Mouse (Mus musculus): ENCODE measurements around the gene Tfap2a. TPM values are rescaled to one million over a fixed set of nuclear protein-coding genes. Genes with fewer than 3 reads are reported as not detected.

Gene Tfap2a
- polyA plus RNA-seq, 1 experiment from 2014 or later: 0.16 TPM

DNA sequence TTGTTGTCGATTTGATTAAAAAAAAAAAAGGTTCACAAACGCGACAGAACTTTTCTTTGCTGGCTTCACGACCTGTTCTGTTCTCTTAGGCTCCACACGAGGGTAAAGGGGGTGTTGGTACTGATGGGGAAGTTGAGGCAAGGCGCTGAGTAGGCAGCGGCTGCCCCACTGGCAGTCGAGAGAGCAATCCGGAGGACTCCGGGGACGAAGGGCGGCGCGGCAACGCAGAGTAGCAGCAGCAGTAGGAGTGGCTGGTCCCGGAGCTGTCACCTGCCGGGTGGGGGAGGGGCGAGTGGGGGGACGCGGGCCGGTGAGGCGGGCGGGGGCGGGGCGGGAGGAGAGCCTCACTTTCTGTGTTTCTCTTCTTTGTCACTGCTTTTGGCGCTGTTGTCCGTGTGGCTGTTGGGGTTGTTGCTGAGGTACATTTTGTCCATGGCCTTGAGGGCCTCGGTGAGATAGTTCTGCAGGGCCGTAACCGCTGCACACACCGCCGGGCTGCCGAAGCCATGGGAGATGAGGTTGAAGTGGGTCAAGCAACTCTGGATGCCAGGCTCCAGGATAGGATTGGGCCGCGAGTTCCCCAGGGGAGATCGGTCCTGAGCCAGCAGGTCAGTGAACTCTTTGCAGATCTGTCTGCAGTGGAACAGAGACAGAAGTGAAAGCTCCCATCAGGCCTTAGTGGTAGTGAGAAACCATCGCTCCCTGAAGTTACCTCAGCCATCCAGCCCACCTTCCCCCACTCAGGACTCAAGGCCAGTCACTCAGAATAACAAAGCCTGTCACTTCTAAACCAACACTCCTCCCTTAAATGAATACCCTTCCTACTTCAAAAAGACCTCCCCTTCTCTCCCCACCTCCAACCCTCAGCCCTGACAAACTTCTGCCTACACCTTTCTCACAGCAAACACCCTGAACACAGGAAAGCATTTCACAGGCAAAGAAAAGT, 21.1 kb downstream of the Tfap2a start:
- ATAC-seq (no peak), DNase-seq (ENCODE audit: low spot score) (no peak)
- WGBS: 10% methylated on average over 32 of the region's 37 CpGs
- Histone ChIP-seq H3K4me2 (replicated peaks; ENCODE audit: low read depth, low read length) (peak overlapping the region; percentile 14; the same call in 1 of the 2 replicates), H3K9me3 (ENCODE audit: low read length) (no peaks in the 10 kb centered on the region), H3K27me3 (replicated peaks; ENCODE audit: insufficient read depth, low read length) (peaks cover 85% of the 10 kb centered on the region), H3K27ac (ENCODE audit: low read length) (no peak overlapping the region), H3K9ac (replicated peaks; ENCODE audit: low read depth) (no peak overlapping the region), H3K4me3 (ENCODE audit: low read depth, low read length) (no peak overlapping the region), H3K4me1 (ENCODE audit: insufficient read depth, low read depth, low read length) (no peaks in the 10 kb centered on the region; the same call in 1 of the 2 replicates), H3K36me3 (ENCODE audit: insufficient read depth, low read length) (no peaks in the 10 kb centered on the region)
- TF ChIP-seq EP300 (IDR thresholded peaks at IDR 0.05) (no peak), CTCF (IDR thresholded peaks at IDR 0.05) (no peak)

DNA sequence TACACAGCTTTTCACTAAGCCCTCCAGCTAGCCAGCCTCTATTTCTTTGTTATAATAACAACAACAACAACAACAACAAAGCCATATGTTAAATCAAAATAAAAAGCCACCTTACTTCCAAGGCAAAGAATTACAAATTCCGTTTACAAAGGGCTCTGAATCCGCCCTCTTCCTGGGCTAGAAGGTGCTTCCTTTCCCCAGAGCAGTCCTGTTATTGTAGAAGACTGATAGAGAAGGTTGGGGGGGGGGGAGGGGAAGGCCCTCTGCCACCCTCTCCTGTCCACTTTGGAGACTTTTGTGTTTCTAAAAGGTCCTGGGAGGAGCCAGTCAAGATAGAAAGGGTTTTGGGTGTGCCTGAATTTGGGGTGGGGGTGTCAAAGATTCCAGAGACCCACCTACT, 23.6 kb downstream of the Tfap2a start:
- H3K27me3 ChIP-seq (replicated peaks; ENCODE audit: insufficient read depth, low read length): peaks cover 82% of the 10 kb centered on the region

DNA sequence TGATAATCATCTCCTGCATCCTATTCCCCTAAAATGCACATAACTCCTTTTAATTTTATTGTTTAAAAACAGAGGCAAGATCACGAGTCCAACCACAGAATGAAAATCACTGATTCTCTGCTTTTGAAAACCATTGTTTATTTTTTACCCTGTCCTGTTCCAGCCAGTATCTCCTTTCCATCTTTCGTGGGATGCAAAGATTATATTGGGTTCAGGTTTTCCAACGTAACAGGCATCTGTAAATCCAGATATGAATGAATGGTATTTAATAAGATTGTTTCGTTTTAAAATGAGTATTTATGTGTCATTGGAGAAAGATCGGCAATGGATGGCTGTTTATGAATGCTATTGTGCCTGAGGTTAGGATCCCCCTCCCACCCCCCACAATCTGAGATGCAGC, 24.5 kb downstream of the Tfap2a start:
- WGBS: 6% methylated on average over 5 of the region's 5 CpGs
- Histone ChIP-seq H3K4me3 (ENCODE audit: low read depth, low read length) (no peak overlapping the region), H3K4me1 (ENCODE audit: insufficient read depth, low read depth, low read length) (no peaks in the 10 kb centered on the region), H3K36me3 (ENCODE audit: insufficient read depth, low read length) (no peaks in the 10 kb centered on the region), H3K9ac (replicated peaks; ENCODE audit: low read depth) (no peak overlapping the region), H3K27ac (ENCODE audit: low read length) (no peak overlapping the region), H3K27me3 (replicated peaks; ENCODE audit: insufficient read depth, low read length) (peaks cover 80% of the 10 kb centered on the region), H3K4me2 (replicated peaks; ENCODE audit: low read depth, low read length) (no peak overlapping the region), H3K9me3 (ENCODE audit: low read length) (no peaks in the 10 kb centered on the region)
- ATAC-seq (no peak), DNase-seq (ENCODE audit: low spot score) (no peak)
- TF ChIP-seq EP300 (IDR thresholded peaks at IDR 0.05) (no peak), CTCF (IDR thresholded peaks at IDR 0.05) (no peak)

More for the DNA sequence above, 23.6 kb downstream of the Tfap2a start:
- DNase-seq (ENCODE audit: low spot score) (no peak), ATAC-seq (no peak)
- Histone ChIP-seq H3K9me3 (ENCODE audit: low read length) (no peaks in the 10 kb centered on the region), H3K4me1 (ENCODE audit: insufficient read depth, low read depth, low read length) (no peaks in the 10 kb centered on the region), H3K36me3 (ENCODE audit: insufficient read depth, low read length) (no peaks in the 10 kb centered on the region), H3K27ac (ENCODE audit: low read length) (no peak overlapping the region), H3K4me2 (replicated peaks; ENCODE audit: low read depth, low read length) (no peak overlapping the region), H3K4me3 (ENCODE audit: low read depth, low read length) (no peak overlapping the region), H3K9ac (replicated peaks; ENCODE audit: low read depth) (no peak overlapping the region)
- no peak for TF ChIP-seq EP300 (IDR thresholded peaks at IDR 0.05)
- no peak for TF ChIP-seq CTCF (IDR thresholded peaks at IDR 0.05)
- WGBS: 8% methylated on average over 2 of the region's 2 CpGs

- 12% methylated on average over 4 of the region's 4 CpGs for WGBS
- H3K9ac ChIP-seq (replicated peaks; ENCODE audit: low read depth): no peak overlapping the region
- H3K4me3 ChIP-seq (ENCODE audit: low read depth, low read length): no peak overlapping the region
- no peak overlapping the region for H3K4me2 ChIP-seq (replicated peaks; ENCODE audit: low read depth, low read length)
- ATAC-seq (no peak), DNase-seq (ENCODE audit: low spot score) (no peak)
- TF ChIP-seq CTCF (IDR thresholded peaks at IDR 0.05) (no peak), EP300 (IDR thresholded peaks at IDR 0.05) (no peak)
- H3K4me1 ChIP-seq (ENCODE audit: insufficient read depth, low read depth, low read length): no peaks in the 10 kb centered on the region
- H3K27ac ChIP-seq (ENCODE audit: low read length): no peak overlapping the region
- H3K9me3 ChIP-seq (ENCODE audit: low read length): no peaks in the 10 kb centered on the region
- H3K36me3 ChIP-seq (ENCODE audit: insufficient read depth, low read length): no peaks in the 10 kb centered on the region
- peaks cover 80% of the 10 kb centered on the region for H3K27me3 ChIP-seq (replicated peaks; ENCODE audit: insufficient read depth, low read length)
These were observed 24.9 kb downstream of the Tfap2a start for GRCm38 (mm10) chr13:40713241-40713640.

- no peak for ATAC-seq
- no peak overlapping the region for H3K4me3 ChIP-seq (ENCODE audit: low read depth, low read length)
- no peak overlapping the region for H3K4me2 ChIP-seq (replicated peaks; ENCODE audit: low read depth, low read length)
- no peaks in the 10 kb centered on the region for H3K36me3 ChIP-seq (ENCODE audit: insufficient read depth, low read length)
- TF ChIP-seq EP300 (IDR thresholded peaks at IDR 0.05) (no peak), CTCF (IDR thresholded peaks at IDR 0.05) (no peak)
- DNase-seq (ENCODE audit: low spot score): no peak
- no peak overlapping the region for H3K9ac ChIP-seq (replicated peaks; ENCODE audit: low read depth)
- WGBS: 1% methylated on average over 4 of the region's 4 CpGs
- no peaks in the 10 kb centered on the region for H3K4me1 ChIP-seq (ENCODE audit: insufficient read depth, low read depth, low read length)
- H3K27ac ChIP-seq (ENCODE audit: low read length): no peak overlapping the region
- H3K9me3 ChIP-seq (ENCODE audit: low read length): no peaks in the 10 kb centered on the region
- H3K27me3 ChIP-seq (replicated peaks; ENCODE audit: insufficient read depth, low read length): peaks cover 79% of the 10 kb centered on the region
These were observed 25.7 kb downstream of the Tfap2a start for GRCm38 (mm10) chr13:40712526-40712832.

DNA sequence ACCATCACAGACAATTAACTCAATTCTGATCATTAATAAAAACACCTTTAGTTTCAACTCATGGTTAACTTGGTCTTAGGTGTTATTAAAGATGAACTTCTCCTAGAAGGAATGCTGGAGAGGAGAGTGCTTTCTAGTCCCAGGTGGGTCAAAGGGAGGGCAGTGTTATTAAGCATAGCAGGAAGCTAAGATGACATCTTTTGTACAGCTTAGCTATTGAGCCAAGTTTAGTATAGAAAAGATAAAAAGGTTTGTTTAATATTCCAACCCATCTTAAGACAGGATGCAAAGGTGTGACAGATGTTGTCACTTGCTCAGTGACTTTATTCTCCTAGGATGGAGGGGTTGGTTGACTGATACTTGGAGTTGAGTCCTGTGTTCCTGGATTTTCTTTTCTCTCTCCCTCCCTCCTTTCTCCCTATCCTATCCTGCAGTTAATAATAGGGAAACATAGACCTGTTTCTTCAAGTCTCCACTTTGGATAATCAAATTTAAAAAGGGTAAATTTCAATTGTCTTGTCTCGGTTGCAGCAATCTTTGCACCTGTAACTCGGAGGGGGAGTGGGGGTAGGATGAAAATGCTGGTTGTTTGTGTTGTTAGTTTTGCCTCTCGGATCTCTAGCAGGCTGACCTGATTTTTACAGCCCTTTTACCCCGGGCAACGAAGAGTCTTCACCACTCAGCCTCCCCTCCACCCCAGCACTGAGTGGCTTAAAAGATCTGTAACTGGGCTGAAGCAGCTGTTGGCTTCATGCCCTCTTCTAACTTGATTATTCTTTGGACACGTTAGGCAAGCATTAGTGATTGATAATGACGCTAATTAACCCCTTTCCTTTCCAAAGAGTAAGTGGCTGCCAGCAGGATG, 26.3 kb downstream of the Tfap2a start:
- H3K27me3 ChIP-seq (replicated peaks; ENCODE audit: insufficient read depth, low read length): peaks cover 79% of the 10 kb centered on the region
- 1% methylated on average over 7 of the region's 7 CpGs for WGBS
- H3K4me2 ChIP-seq (replicated peaks; ENCODE audit: low read depth, low read length): no peak overlapping the region
- H3K9ac ChIP-seq (replicated peaks; ENCODE audit: low read depth): no peak overlapping the region
- no peaks in the 10 kb centered on the region for H3K36me3 ChIP-seq (ENCODE audit: insufficient read depth, low read length)
- H3K9me3 ChIP-seq (ENCODE audit: low read length): no peaks in the 10 kb centered on the region
- no peaks in the 10 kb centered on the region for H3K4me1 ChIP-seq (ENCODE audit: insufficient read depth, low read depth, low read length)
- DNase-seq (ENCODE audit: low spot score) (no peak), ATAC-seq (no peak)
- H3K27ac ChIP-seq (ENCODE audit: low read length): no peak overlapping the region
- no peak overlapping the region for H3K4me3 ChIP-seq (ENCODE audit: low read depth, low read length)
- TF ChIP-seq CTCF (IDR thresholded peaks at IDR 0.05): no peak
- TF ChIP-seq EP300 (IDR thresholded peaks at IDR 0.05): no peak

All from lung, postnatal 0 days (tissue).